Mouse (Mus musculus) thymus, postnatal 10 days (tissue): ENCODE measurements around the gene Akap1.
A peak's percentile ranks its signal among the peaks of the same experiment; 100 is the strongest.

Source experiments
- DNase-seq, 2 experiments: peaks; one replicate each; pipeline ENCODE4 v3.0.0; 2021; ENCODE audit warnings: low spot score in 2 of 2

The Akap1 gene

DNA sequence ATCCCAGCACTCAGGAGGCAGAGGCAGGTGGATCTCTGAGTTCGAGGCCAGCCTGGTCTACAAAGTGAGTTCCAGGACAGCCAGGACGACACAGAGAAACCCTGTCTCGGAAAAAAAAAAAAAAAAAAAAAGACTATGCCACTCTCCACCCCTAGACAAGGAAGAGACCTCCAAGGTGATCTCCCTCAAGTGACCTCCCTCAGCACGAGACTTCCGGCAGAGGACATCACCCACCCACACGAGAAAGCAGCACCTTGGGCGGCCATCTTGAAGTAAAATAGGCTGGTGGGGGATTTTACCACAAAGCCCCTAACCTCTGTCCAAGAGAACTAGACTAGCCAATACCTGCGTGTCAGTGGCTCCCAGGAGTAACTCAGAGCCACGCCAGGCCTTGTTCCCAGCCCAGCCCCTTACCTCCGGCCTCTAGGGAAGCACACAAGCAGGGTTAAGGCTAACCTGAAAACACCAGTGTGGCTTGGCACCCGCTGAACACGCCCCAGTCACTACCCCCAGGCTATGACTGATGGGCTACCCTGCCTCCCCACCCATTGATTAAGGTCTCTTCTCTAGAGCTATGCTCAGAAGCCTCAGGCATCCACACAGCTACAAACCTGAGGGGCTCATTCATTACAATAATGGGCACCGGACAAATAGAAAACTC is 21.9 kb downstream of the Akap1 start:
- no peak for DNase-seq

DNA sequence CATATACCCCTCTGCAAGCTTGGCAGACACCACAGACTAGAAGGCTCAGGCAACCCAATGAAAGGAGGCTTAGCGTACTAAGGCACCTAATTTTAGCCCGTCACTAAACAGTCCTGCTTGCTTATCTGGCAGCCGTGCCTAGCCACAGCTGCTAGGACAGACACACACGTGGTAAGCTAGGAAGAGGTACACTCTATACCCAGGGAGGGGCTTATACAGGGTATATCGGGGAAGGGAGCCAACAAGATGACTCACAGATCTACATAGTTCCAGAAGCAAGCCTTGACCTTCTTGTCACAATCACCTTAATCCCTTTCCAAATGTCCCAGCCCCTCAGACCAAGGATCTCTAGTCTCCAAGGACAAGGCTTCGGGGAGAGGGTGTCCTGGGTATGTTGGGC is 23.0 kb downstream of the Akap1 start:
- no peak for DNase-seq

DNA sequence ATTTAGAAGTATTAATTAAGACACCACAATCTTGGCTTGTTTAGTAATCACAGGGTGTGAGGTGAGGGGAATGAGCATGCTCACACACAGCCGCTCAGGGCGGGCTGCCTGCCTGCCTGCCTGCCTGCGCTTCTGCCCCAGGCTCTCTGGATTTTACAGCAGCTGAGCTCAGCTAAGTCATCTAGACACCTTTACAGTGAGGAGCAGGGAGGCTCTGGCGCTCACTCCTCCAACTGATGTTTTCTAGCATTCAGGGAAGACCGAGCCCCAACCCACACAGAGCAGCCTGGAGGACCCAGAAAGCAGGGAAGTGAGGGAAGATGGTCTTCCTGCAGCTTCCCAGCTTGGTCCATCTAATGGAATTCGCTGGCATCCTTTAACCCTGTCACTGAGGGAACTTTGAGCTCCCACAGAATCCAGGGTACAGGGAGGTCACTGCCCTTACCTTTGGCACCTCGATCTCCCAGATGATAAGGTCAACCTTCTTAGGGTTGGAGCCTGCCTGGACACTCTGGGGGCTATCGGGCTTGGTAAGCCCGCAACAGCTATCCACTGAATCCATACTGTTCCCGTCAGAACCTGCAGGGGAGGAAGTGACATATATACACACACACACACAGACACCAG is 23.5 kb downstream of the Akap1 start:
- DNase-seq = no peak

DNA sequence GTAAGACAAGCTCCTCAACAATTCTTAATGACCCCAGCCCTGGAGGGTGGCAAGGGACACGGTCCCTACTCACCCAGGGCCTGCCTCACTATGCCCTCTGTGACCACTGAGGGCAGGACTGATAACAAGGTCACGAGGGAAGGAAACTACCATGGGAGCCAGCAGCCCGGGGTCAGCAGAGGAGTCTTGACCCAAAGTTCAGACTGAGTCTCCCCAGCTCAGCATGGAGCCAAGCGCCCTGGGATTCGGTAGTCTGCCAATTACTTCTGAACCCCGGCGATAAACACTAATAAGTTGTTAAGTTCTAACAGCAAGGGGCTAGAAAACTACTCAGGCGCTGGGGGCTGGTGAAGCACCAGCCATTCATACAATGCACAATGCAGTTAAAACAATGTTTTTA is 24.1 kb downstream of the Akap1 start:
- no peak for DNase-seq

DNA sequence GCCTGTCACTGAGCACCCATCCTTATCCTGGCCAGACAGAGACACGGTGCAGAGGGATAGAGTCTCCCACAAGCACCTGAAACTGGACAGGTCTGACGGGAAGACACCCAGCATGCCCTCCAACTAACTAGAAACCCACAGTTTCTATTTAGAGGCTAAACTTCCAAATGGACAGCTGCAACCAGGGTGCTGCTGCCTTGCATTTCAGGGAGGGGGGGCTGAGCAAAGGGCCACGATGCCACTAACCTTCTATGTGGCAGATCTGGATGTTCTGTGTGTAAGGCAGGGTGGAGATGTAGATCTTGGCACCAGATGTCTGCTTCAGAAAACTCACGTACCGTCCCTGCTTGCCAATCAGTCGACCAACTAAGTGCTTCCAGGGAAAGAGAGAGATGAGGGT is 25.0 kb downstream of the Akap1 start:
- no peak for DNase-seq

DNA sequence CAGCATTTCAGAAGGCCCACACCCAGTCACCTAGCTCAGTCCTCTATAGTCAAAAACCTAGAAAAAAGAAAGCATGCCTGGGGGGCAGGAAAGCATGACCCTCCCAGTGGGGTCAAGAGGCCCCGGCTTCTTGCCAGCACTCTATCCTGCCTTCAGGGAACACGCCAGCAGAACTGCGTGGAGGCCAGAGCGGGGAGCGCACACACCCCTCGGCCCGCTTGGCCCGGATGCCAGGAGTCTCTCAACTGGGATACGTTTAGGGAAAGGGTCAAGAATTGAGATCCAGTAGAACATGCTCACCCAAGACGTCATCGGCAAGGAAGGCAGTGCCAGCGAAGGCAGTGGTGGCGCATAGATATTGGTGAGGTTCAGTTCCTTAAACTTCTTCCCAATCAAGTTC is 25.8 kb downstream of the Akap1 start:
- no peak for DNase-seq

DNA sequence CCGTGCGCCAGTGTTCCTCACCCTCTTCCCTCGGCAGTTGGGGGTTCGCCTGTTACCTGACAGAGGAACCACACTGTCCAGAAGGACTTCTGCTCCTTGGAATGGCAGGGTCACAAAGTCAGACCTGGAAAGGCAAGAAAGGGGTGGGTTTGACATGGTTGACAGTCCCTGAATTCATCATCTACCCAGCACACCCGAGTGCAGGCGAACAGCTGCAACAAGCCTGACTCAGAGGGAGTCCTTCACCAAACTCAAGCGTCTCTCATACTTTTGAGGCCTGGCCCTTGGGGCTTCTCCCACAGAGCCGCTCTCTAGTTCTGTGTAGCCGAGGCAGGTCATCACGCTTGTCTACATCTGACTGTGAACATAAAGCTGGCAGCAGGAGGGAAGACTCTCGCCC is 29.8 kb downstream of the Akap1 start:
- no peak for DNase-seq

DNA sequence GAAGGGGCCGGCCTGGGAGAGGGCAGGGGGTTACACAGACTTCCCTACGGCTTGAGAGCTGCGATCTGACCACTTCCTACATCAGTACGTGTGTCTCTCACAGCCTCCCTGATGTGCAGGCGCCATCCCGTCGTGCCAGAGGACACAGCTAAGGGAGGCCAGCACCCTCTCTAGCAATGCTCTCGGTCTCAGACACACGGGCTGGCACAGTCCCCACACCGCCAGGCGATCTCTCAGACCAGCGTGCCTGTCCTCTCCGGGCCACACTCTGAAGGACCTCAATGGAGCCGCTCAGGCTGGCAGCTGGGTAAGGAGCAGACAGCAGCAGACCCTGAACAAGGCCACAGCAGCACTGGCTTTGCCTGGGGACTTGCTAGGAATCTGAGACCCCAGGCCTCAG is 30.3 kb downstream of the Akap1 start:
- DNase-seq = no peak

DNA sequence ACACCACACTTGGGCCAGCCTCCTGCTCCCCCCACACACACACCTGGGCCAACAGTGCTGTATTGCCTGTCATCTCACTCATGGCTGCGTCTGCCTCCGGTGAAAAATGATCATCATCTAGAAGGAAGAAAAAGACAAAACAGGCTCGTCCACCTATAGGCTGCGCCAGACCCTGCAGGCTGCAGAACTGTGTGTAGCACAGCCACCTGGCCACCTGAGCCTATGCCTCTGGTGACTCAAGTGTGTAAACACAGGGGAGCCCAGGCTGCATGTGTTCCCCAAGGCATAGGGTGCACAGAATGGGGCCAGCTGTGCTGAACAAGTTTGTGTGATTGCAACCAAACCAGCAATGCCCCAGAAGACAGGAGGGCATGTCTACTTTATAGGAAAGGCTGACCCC is 31.3 kb downstream of the Akap1 start:
- no peak for DNase-seq

DNA sequence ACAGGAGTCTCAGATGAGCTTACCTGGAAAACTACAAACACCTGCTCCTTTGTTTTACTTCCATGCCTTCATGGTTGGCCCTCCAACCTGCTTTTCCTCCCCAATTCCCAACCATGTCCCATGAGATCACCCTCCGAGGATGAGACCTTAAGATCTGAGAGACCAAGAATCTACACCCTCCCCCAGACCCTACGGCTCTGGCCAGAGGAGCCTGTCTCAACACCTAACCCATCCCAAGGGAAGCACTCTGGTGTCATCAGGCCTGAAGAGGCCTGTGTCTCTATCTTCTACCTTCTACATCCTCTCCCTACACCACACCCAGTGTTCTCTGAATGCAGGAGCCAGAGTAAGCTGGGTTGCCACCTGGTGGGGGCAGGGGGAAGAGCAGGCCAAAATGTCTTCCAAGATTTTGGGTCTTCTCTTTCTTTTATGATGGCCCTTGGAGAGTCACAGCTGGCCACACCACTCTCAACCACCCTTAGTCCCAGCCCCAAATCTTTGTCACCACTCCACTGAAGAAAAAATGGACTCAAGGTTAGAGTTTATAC is 34.1 kb downstream of the Akap1 start:
- peak in 1 of 2 experiments; percentile 56 for DNase-seq

DNA sequence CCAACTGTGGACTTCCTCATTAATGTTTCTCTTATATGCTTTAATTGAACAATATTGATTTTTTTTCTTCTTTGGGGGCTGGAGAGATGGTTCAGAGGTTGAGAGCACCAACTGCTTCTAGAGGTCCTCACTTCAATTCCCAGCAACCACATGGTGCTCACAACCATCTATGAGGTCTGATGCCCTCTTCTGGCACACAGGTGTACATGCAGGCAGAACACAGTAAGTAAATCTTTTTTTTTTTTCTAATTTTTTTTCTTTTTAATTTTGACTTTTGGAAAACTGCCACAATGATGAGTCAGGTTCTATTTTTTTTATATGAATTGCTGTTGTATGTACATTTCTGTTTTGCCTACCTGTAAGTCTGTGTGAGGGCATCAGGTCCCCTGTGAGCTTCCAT is 35.9 kb downstream of the Akap1 start:
- no peak for DNase-seq

DNA sequence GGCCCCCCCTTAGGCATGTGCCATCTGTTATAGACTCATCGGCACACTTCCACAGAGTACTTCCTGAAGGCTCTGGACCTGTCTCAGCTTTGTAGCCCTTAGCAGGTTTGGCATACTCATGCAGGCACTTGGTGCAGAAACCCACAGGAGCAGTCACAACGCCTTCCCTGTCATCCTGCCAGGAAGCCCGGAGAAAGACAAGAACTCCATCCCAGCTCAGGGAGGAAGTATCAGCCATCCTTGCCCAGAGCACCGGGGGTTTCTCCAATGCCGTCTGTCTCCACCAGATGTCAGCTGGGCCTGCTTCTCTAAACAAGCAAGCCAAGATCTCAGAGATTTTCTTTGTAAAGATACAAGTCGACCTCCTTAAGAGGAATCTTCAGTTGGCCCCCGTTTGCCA is 38.5 kb downstream of the Akap1 start:
- no peak for DNase-seq

DNA sequence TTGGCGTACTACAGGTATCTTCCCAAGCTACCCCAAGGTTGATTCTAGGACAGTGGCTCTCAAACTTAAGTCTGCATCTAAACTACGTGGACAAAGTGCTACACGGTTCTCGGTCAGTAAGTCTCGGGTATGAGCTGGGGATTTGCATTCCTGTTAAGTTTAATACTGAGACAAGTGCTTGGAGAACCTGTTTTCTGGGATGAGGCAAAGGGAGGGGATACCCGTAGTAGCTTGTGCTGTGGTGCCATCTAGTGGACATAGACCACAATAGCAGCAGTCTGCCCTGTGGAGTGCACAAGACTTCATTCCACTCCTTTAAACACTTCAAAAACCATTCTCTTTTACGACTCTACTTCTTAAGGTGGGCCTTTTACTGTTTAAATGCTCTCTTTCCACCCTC is 41.4 kb downstream of the Akap1 start:
- peak; percentile 15 to 61 for DNase-seq

DNA sequence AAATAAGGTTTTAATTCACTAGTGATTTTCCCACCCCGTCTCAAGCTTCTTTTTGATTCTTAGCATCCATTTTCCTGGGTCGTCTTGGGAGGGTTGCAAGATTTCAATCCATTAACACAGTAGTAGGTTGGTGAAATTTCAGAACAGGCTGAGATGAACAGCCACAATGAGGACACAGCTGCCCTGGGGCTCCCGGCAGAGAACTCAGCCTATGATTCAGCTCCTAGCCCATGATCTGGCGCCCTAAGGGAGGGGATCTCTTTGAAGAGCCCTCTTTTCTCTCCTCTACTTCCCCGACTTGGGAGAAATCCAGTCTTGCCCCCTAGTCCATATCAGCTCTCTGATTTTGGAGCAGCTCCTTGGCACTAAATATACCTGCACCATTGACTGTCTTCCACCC is 41.9 kb downstream of the Akap1 start:
- DNase-seq = no peak

DNA sequence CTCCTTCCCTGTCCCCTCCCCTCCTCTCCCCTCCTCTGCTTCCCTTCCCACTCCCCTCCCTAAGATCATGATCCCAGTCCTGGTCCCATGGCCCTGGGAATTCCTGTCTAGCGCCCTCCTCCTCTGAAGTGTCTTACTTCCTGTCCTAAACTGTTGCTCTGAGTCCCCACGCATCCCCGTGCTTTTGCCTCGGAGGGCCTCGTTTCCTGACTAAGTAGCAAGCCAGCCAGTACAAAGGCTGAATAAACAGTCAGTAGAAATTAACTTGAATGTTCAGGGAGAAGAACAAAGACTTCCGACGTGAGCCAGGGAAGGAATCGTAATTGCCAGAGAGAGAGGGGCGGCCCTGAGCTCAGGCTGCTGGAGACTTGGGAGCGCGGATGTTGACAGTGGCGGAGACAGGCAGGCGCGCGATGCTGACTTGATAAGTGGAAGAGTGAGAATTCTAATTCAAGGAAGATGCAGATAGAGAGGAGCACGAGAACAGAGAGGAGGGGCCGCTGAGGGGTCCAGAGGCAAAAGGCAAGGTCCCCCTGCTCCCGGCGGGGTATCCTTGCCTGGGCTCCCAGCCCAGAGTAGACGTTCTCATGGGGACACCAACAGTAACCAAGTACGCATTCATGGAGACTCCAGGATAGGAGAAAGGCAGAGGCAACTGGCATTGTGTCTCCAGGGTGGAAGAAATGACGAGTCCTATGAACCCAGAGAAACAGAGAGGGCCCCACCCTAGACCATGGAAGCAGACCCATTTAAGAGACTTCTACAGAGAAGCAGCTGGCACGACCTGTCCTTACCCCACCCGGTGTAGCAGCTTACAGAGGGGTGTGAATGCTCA is 43.4 kb downstream of the Akap1 start:
- no peak for DNase-seq

DNA sequence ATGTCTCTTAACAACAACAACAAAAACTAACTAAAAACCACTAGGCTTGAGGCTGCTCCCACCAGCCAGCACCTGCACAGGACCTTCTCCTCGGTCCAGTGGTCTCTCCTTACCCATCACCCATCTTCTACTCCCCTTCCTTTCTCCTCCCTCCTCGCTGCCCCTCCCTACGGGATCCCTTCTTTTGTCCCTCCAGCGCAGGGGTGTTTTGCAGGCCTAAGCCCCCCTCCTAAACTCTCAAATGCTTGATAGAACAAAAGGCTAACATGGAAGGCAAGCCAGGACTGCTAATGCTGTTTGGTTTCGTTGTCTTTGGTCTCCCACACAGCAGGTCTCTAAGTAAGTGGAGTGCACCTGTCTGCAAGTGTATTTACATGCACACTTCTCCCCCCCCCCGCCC is 44.1 kb downstream of the Akap1 start:
- DNase-seq = no peak

DNA sequence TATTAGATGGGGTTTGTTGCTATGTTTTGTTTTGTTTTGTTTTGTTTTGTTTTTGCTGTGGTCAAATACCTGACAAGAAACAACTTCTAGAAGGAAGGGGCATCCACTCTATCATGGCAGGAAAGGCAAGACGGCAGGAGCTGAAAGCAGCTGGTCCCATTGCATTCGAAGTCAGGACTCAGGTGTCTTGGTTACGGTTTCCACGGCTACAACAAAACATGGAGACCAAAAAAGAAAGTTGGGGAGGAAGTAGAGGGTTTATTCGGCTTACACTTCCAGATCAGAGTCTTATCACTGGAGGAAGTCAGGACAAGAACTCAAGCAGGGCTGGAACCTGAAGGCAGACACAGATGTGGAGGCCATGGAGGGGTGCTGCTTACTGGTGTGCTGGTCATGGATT is 47.3 kb downstream of the Akap1 start:
- no peak for DNase-seq

DNA sequence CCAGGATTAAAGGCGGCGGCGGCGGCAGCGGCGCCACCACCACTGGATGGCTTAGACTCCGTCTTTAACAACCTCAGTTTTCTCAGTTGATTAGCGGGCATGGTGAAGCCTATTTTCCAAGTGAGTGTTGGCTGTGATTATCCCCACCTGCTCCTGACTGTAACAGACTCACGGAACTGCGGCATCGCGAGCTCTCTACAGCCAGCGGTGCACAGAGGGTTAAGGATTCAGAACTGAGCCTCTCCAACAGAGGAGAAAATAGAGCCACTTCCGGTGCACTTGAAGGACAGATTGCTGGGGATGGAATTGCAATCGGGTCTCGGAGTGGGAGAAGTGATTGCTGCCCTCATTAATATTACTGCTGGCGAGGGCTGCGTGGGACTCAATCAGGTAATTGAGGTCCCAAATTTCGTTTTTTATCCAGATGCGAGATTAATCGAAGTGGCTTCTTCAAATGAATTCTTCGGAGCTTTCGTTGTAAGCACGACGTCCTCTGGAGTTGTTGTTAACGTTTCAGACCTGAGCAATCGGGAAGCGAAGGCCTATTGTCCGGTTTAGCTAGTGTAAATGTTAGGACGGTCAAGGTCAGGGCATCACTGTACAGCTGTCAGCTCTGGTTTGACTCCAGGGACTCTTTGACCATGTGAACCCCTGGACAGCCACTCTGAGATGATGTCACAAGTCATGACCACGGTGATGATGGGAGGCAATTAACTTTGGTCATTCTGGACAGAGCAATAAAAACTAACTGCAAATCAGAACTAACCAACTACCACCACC is 61.0 kb downstream of the Akap1 start:
- no peak for DNase-seq

DNA sequence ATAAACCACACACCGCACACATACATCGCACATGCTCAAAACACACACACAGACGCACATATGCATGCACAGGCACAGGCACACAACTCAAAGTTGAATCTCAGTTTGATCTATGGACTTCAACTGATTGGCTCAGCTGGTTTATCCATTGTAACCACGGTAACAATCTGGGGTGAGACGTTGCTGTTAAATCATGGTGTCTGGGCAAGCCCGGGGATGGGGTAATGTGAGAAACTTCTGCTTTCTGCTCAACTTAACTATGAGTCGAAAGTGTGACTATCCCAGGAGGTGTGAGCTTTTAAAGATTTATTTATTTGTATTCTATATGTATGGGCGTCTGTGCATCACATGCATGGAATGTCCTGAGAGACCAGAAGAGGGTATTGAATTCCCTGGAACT is 68.2 kb downstream of the Akap1 start:
- no peak for DNase-seq

DNA sequence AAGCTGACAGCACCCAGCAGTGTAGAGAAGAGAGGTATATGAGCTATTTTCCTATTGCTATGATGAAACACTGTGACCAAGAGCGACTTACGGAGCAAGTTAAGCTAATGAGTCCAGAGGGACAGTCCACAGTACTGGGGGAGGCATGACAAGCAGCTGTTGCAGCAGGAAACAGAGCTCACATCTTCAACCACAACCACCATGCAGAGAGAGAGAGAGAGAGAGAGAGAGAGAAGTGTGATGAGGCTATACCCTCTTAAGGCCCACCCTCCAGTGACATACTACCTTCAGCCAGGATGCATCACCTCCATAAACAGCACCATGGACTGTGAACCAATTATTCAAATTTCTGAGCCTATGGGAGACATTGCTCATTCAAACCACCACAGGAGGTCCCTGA is 74.5 kb downstream of the Akap1 start:
- no peak for DNase-seq

DNA sequence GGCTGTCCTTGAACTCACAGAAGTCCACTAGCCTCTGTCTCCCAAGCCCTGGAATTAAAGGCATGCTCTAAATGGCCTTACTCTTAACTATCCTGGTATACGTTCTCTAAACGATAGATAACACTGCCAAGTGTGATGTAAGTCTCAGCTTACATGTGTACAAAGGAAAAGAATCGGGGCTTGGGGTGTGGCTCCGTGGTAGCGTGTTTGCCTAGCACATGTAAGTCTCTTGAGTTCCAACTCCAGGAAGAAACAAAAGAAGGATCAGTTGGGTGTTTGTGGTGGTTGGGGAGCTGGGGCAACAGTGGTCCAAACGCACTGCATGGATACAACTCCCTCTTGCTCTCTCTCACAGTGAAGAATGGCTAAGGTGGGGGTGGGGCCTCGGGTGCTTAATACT is 77.6 kb downstream of the Akap1 start:
- no peak for DNase-seq

DNA sequence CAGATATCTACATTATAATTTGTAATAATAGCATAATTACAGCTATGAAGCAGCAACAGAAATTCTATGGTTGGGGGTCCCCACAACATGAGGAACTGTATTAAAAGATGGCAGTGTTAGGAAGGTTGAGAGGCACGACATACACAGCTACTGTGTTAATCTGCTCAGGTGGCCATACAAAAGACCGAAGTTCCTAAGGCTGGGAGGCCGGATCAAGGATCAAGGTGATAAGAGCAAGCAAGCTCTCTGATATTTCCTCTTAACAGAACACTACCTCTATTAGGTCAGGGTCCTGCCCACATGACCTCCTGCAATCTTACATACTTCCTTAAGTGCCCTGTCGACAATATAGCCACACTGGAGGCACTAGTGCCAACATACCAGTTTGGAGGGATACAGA is 80.9 kb downstream of the Akap1 start:
- DNase-seq = no peak
